20 mouse cellular contexts compared by ENCODE assay signal in the genomic region with DNA sequence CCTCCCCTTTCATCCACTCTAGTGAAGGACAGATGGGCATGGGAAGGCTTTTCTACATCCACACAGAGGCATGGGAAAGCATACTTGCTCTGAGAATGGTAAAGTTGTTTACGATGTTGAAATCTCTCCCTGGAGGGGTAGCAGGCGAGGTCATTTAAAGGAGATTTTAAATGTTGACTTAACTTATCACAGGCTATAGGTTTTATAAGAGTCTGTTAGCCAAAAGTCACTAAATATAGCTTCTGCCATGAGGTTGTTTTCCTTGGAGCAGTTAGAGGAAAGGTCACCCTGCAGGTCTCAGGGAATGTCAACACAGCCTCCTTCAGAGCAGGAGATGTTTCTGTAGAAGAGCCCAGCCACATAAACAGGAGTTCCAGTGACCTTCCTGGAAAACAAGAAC.
DNase-seq lines count a peak whose midpoint lies in the region; ATAC-seq lines count a peak whose summit lies in the region.
"Had no signal": no experiment of that assay in that cellular context is flagged by ENCODE, and none has a peak within 500 bp of the region (broad histone marks: within the 10 kb centered on the region; RNA-seq: fewer than 3 reads in every experiment).

No protein-coding gene starts in this region.

- H3K27me3 ChIP-seq in heart, embryonic 13.5 days (replicated peaks) = no peaks in the 10 kb centered on the region
- H3K27me3 ChIP-seq: heart, embryonic 15.5 days; limb, embryonic 13.5 days; midbrain, embryonic 13.5 days had no signal

- ATAC-seq in heart, embryonic 13.5 days (ENCODE audit: extremely low read depth, insufficient number of reproducible peaks, low FRiP score, low TSS enrichment) = no peak
- ATAC-seq in monocyte, adult 5-6 weeks (replicated peaks; ENCODE audit: insufficient number of reproducible peaks, low FRiP score, low TSS enrichment, poor library complexity, severe bottlenecking) = no peak
- ATAC-seq: forebrain, embryonic 16.5 days; liver, postnatal 0 days; midbrain, embryonic 13.5 days had no signal

- 0 out of 2 replicates have a peak overlapping the region, but pooled peaks have one; percentile 36 for H3K27ac ChIP-seq in heart, embryonic 13.5 days (replicated peaks)
- H3K27ac ChIP-seq in brown adipose tissue, adult 24 weeks (replicated peaks; ENCODE audit: low read depth, low read length) = peak overlapping the region; percentile 74
- H3K27ac ChIP-seq: heart, embryonic 15.5 days; hindbrain, embryonic 14.5 days; limb, embryonic 13.5 days; macrophage; midbrain, embryonic 13.5 days had no signal

- H3K9ac ChIP-seq in heart, embryonic 13.5 days = no peak overlapping the region
- H3K9ac ChIP-seq: heart, embryonic 15.5 days; hindbrain, embryonic 14.5 days; limb, embryonic 13.5 days; liver, postnatal 0 days; midbrain, embryonic 13.5 days had no signal

- WGBS in heart, embryonic 13.5 days = 23% methylated on average over 2 of the region's 2 CpGs

- no peak for DNase-seq in heart, postnatal 4 days
- peak; percentile 24 for DNase-seq in 3T3-L1 (ENCODE audit: low read depth, low spot score)
- DNase-seq in kidney, postnatal 4 days = peak; percentile 11 to 23
- DNase-seq in cerebellum, adult 18-20 months = no peak
- no peak for DNase-seq in lung, postnatal 14 days
- DNase-seq: adrenal gland, adult 2 months; cerebellum, adult 2 months; gastrocnemius, postnatal 10 days; layer of hippocampus, postnatal 36 days; liver, postnatal 0 days; right cerebral cortex, postnatal 25 days had no signal

- no peaks in the 10 kb centered on the region for H3K9me3 ChIP-seq in heart, embryonic 13.5 days
- H3K9me3 ChIP-seq: heart, embryonic 15.5 days; limb, embryonic 13.5 days; midbrain, embryonic 13.5 days had no signal

- no peak overlapping the region for H3K4me3 ChIP-seq in heart, embryonic 13.5 days
- no peak overlapping the region for H3K4me3 ChIP-seq in brown adipose tissue, adult 24 weeks (ENCODE audit: insufficient read depth, low read depth, low read length)
- H3K4me3 ChIP-seq: heart, embryonic 15.5 days; limb, embryonic 13.5 days; midbrain, embryonic 13.5 days had no signal

- H3K4me1 ChIP-seq in heart, embryonic 13.5 days = peaks cover 12% of the 10 kb centered on the region
- H3K4me1 ChIP-seq in brown adipose tissue, adult 24 weeks (ENCODE audit: control insufficient read depth, insufficient read depth, insufficient read length, low read length) = peaks cover 3% of the 10 kb centered on the region; the same call in 1 of the 2 replicates
- H3K4me1 ChIP-seq: midbrain, embryonic 13.5 days had no signal

- H3K36me3 ChIP-seq in heart, embryonic 13.5 days = no peaks in the 10 kb centered on the region
- H3K36me3 ChIP-seq: heart, embryonic 15.5 days; limb, embryonic 13.5 days; midbrain, embryonic 13.5 days had no signal

- H3K4me2 ChIP-seq in heart, embryonic 13.5 days = no peak overlapping the region
- H3K4me2 ChIP-seq: heart, embryonic 15.5 days; hindbrain, embryonic 14.5 days; limb, embryonic 13.5 days; midbrain, embryonic 13.5 days had no signal

Comparison
In these comparisons a context has a peak if more than half of its experiments do, and no peak if none do; other contexts are left out.
1. DNase-seq: peak in 3T3-L1 (single experiment) and kidney, postnatal 4 days (2 of 2); none in heart, postnatal 4 days (single experiment), cerebellum, adult 18-20 months (0 of 2) and lung, postnatal 14 days (single experiment).